Mouse (Mus musculus) embryonic facial prominence, embryonic 12.5 days (tissue): ENCODE measurements around the gene Lactbl1. TPM values are rescaled to one million over a fixed set of nuclear protein-coding genes. Genes with fewer than 3 reads are reported as not detected.

ENCODE experiments used
- ATAC-seq: fragments of 200-750 bp; cut with Nextera tagmentation; 2 replicates; pipeline ENCODE4 v1.8.0; 2017; ENCODE audit not compliant: insufficient number of reproducible peaks, insufficient read depth, low FRiP score, low TSS enrichment
- H3K27ac ChIP-seq: fragments of 300-500 bp; sonication (generic); 2 replicates; pipeline ENCODE4 v1.5.1; 2016; ENCODE audit warnings: mild to moderate bottlenecking
- H3K27me3 ChIP-seq: fragments of 300-500 bp; sonication (generic); 2 replicates; pipeline ENCODE4 v1.6.1; 2016; ENCODE audit warnings: mild to moderate bottlenecking, moderate library complexity
- H3K36me3 ChIP-seq: fragments of 300-500 bp; sonication (generic); 2 replicates; pipeline ENCODE4 v1.6.1; 2016; ENCODE audit warnings: mild to moderate bottlenecking
- H3K4me1 ChIP-seq: fragments of 300-500 bp; sonication (generic); 2 replicates; pipeline ENCODE4 v1.6.1; 2016
- H3K4me2 ChIP-seq: fragments of 300-500 bp; sonication (generic); replicated peaks from 2 replicates; pipeline ENCODE4 v1.6.1; 2016; ENCODE audit warnings: mild to moderate bottlenecking, moderate library complexity
- H3K4me3 ChIP-seq: fragments of 300-500 bp; sonication (generic); 2 replicates; pipeline ENCODE4 v1.5.1; 2016; ENCODE audit warnings: mild to moderate bottlenecking
- H3K9ac ChIP-seq: fragments of 300-500 bp; sonication (generic); 2 replicates; pipeline ENCODE4 v1.6.1; 2016; ENCODE audit warnings: mild to moderate bottlenecking, moderate library complexity
- H3K9me3 ChIP-seq: fragments of 300-500 bp; sonication (generic); 2 replicates; pipeline ENCODE4 v1.6.1; 2016; ENCODE audit warnings: mild to moderate bottlenecking, moderate library complexity
- WGBS: fragments of 180-500 bp; shearing (Covaris S2); methylation state at CpG from one replicate; pipeline ENCODE4 v1.1.7; 2016; 5-methylcytosine and 5-hydroxymethylcytosine counted together
- polyA plus RNA-seq: library from polyadenylated mRNA; unstranded; fragments of >200 nt; fragmentation: Nextera tagmentation; extraction: Ambion mirVana; gene quantifications from 2 replicates; pipeline ENCODE4 v1.2.1, GENCODE M21; 2016

The Lactbl1 gene
- polyA plus RNA-seq, 1 experiment from 2014 or later: not detected

GRCm38 (mm10) chr4:136637563-136638229 lies 15.3 kb downstream of the Lactbl1 start:
- peak; percentile 39; the same call in 1 of the 2 replicates for ATAC-seq
- Histone ChIP-seq H3K9me3 (no peaks in the 10 kb centered on the region), H3K4me1 (peaks cover 17% of the 10 kb centered on the region), H3K4me3 (peak overlapping the region; percentile 56), H3K36me3 (no peaks in the 10 kb centered on the region), H3K27me3 (peaks cover 45% of the 10 kb centered on the region), H3K9ac (peak overlapping the region; percentile 53), H3K4me2 (peak overlapping the region; percentile 93), H3K27ac (no peak overlapping the region)
- 4% methylated on average over 71 of the region's 76 CpGs for WGBS

GRCm38 (mm10) chr4:136638230-136638750 lies 15.9 kb downstream of the Lactbl1 start:
- Histone ChIP-seq H3K27ac (no peak overlapping the region), H3K9me3 (no peaks in the 10 kb centered on the region), H3K27me3 (peaks cover 42% of the 10 kb centered on the region), H3K36me3 (no peaks in the 10 kb centered on the region), H3K4me2 (peak overlapping the region; percentile 93), H3K4me1 (peaks cover 17% of the 10 kb centered on the region), H3K9ac (peak overlapping the region; percentile 53; the same call in 1 of the 2 replicates), H3K4me3 (peak overlapping the region; percentile 56)
- no peak for ATAC-seq
- 29% methylated on average over 7 of the region's 7 CpGs for WGBS

- 5% methylated on average over 10 of the region's 10 CpGs for WGBS
- no peak overlapping the region for H3K4me2 ChIP-seq
- peaks cover 42% of the 10 kb centered on the region for H3K27me3 ChIP-seq
- no peaks in the 10 kb centered on the region for H3K9me3 ChIP-seq
- H3K27ac ChIP-seq: no peak overlapping the region
- no peak overlapping the region for H3K9ac ChIP-seq
- no peaks in the 10 kb centered on the region for H3K36me3 ChIP-seq
- no peak for ATAC-seq
- H3K4me1 ChIP-seq: peaks cover 17% of the 10 kb centered on the region
- no peak overlapping the region for H3K4me3 ChIP-seq
Measured at GRCm38 (mm10) chr4:136638890-136639289, 16.5 kb downstream of the Lactbl1 start.

- H3K4me3 ChIP-seq: no peak overlapping the region
- peak overlapping the region; percentile 69 for H3K27ac ChIP-seq
- ATAC-seq: peak; percentile 54; the same call in 1 of the 2 replicates
- 8% methylated on average over 11 of the region's 11 CpGs for WGBS
- no peak overlapping the region for H3K9ac ChIP-seq
- H3K27me3 ChIP-seq: no peaks in the 10 kb centered on the region
- H3K4me1 ChIP-seq: peaks cover 21% of the 10 kb centered on the region
- no peaks in the 10 kb centered on the region for H3K9me3 ChIP-seq
- H3K4me2 ChIP-seq: peak overlapping the region; percentile 37
- H3K36me3 ChIP-seq: peaks cover 4% of the 10 kb centered on the region; the same call in 1 of the 2 replicates
Measured at GRCm38 (mm10) chr4:136648922-136649479, 26.6 kb downstream of the Lactbl1 start.

GRCm38 (mm10) chr4:136649480-136650196 lies 27.2 kb downstream of the Lactbl1 start:
- peak; percentile 67; the same call in 1 of the 2 replicates for ATAC-seq
- peak overlapping the region; percentile 69 for H3K27ac ChIP-seq
- H3K36me3 ChIP-seq: peaks cover 6% of the 10 kb centered on the region; the same call in 1 of the 2 replicates
- H3K4me2 ChIP-seq: peak overlapping the region; percentile 37
- H3K9ac ChIP-seq: no peak overlapping the region
- no peak overlapping the region for H3K4me3 ChIP-seq
- peaks cover 21% of the 10 kb centered on the region for H3K4me1 ChIP-seq
- 32% methylated on average over 13 of the region's 13 CpGs for WGBS
- H3K9me3 ChIP-seq: no peaks in the 10 kb centered on the region
- H3K27me3 ChIP-seq: no peaks in the 10 kb centered on the region

GRCm38 (mm10) chr4:136650261-136650660 lies 27.8 kb downstream of the Lactbl1 start:
- Histone ChIP-seq H3K4me3 (no peak overlapping the region), H3K4me2 (no peak overlapping the region), H3K4me1 (peaks cover 21% of the 10 kb centered on the region), H3K36me3 (peaks cover 12% of the 10 kb centered on the region; the same call in 1 of the 2 replicates), H3K27me3 (no peaks in the 10 kb centered on the region), H3K9me3 (no peaks in the 10 kb centered on the region), H3K9ac (no peak overlapping the region), H3K27ac (peak overlapping the region; percentile 69; the same call in 1 of the 2 replicates)
- ATAC-seq: no peak
- 68% methylated on average over 8 of the region's 8 CpGs for WGBS

- WGBS: 61% methylated on average over 3 of the region's 3 CpGs
- H3K36me3 ChIP-seq: peaks cover 22% of the 10 kb centered on the region
- H3K4me2 ChIP-seq: no peak overlapping the region
- H3K4me1 ChIP-seq: peaks cover 21% of the 10 kb centered on the region
- no peaks in the 10 kb centered on the region for H3K9me3 ChIP-seq
- no peak overlapping the region for H3K9ac ChIP-seq
- H3K4me3 ChIP-seq: no peak overlapping the region
- H3K27me3 ChIP-seq: no peaks in the 10 kb centered on the region
- no peak overlapping the region for H3K27ac ChIP-seq
- ATAC-seq: no peak
Measured at GRCm38 (mm10) chr4:136651357-136651811, 29.0 kb downstream of the Lactbl1 start.

- no peak for ATAC-seq
- WGBS: 78% methylated on average over 13 of the region's 13 CpGs
- H3K27ac ChIP-seq: no peak overlapping the region
Measured at GRCm38 (mm10) chr4:136651882-136652527, 29.6 kb downstream of the Lactbl1 start.

GRCm38 (mm10) chr4:136652528-136652910 lies 30.1 kb downstream of the Lactbl1 start:
- ATAC-seq: no peak
- Histone ChIP-seq H3K4me1 (peaks cover 21% of the 10 kb centered on the region), H3K27ac (no peak overlapping the region), H3K27me3 (no peaks in the 10 kb centered on the region), H3K4me2 (no peak overlapping the region), H3K36me3 (peaks cover 34% of the 10 kb centered on the region), H3K9me3 (no peaks in the 10 kb centered on the region), H3K4me3 (no peak overlapping the region), H3K9ac (no peak overlapping the region)
- WGBS: 82% methylated on average over 11 of the region's 11 CpGs

More at GRCm38 (mm10) chr4:136651882-136652527, 29.6 kb downstream of the Lactbl1 start:
- Histone ChIP-seq H3K4me3 (no peak overlapping the region), H3K4me1 (peaks cover 21% of the 10 kb centered on the region), H3K27me3 (no peaks in the 10 kb centered on the region), H3K36me3 (peaks cover 28% of the 10 kb centered on the region), H3K4me2 (no peak overlapping the region), H3K9me3 (no peaks in the 10 kb centered on the region), H3K9ac (no peak overlapping the region)

GRCm38 (mm10) chr4:136653019-136653418 lies 30.6 kb downstream of the Lactbl1 start:
- Histone ChIP-seq H3K4me3 (no peak overlapping the region), H3K4me2 (no peak overlapping the region), H3K9me3 (no peaks in the 10 kb centered on the region), H3K4me1 (peaks cover 21% of the 10 kb centered on the region), H3K9ac (no peak overlapping the region), H3K36me3 (peaks cover 39% of the 10 kb centered on the region), H3K27ac (peak overlapping the region; percentile 14; the same call in 1 of the 2 replicates), H3K27me3 (no peaks in the 10 kb centered on the region)
- no peak for ATAC-seq
- WGBS: 51% methylated on average over 6 of the region's 6 CpGs

- no peak overlapping the region for H3K4me2 ChIP-seq
- H3K27ac ChIP-seq: no peak overlapping the region
- no peak for ATAC-seq
- no peak overlapping the region for H3K9ac ChIP-seq
- WGBS: 85% methylated on average over 10 of the region's 10 CpGs
- peaks cover 44% of the 10 kb centered on the region for H3K36me3 ChIP-seq
- no peaks in the 10 kb centered on the region for H3K27me3 ChIP-seq
- no peaks in the 10 kb centered on the region for H3K9me3 ChIP-seq
- no peak overlapping the region for H3K4me3 ChIP-seq
- H3K4me1 ChIP-seq: peaks cover 14% of the 10 kb centered on the region
Measured at GRCm38 (mm10) chr4:136653692-136654234, 31.3 kb downstream of the Lactbl1 start.
